Mouse (Mus musculus) erythroblast, embryonic 14.5 days (primary cell): ENCODE measurements around the gene Trim80.

Source experiments
- GATA1 ChIP-seq: IDR thresholded peaks from 2 replicates; pipeline ENCODE4 v1.6.1; 2012; ENCODE audit warnings: low read length, inconsistent platforms, mixed read lengths
- TAL1 ChIP-seq: IDR thresholded peaks from 3 replicates; pipeline ENCODE4 v1.6.1; 2012; ENCODE audit warnings: low read length, inconsistent platforms, mixed read lengths

- TF ChIP-seq TAL1 (no peak), GATA1 (no peak)
Observed at GRCm38 (mm10) chr11:115425671-115426070, 14.7 kb upstream of the Trim80 start.
